Mouse (Mus musculus) NIH3T3 (cell line): ENCODE results near the gene 1700037H04Rik.

Experiments
- DNase-seq: peaks from one replicate; pipeline ENCODE4 v3.0.0-alpha.2; 2012; ENCODE audit warnings: low read depth

Gene 1700037H04Rik

GRCm38 (mm10) chr2:131159938-131160581, at the start of gene 1700037H04Rik:
Gene 1700037H04Rik (minus strand): TSS chr2:131160081.
- DNase-seq: peak; percentile 99

GRCm38 (mm10) chr2:131209125-131209795, 49.4 kb upstream of the 1700037H04Rik start:
- no peak for DNase-seq

DNA sequence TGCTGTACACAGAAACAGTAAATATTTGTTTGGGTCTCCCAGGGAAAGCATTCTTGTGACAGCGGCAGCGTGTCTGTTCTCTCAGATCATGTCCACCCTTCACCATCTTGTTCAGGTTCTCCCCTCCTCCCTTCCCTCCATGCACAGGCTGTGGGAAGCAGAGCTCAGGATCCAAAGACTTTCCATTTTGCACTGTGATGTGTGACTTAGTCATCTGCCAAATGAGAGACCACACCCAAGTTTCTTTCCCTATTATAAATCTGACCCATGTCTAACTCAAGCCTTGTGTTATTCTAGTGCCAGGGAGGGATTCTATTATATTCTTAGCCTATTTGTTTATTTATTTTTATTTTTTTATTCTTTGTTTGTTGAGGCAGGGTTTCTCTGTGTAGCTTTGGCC, 48.5 kb upstream of the 1700037H04Rik start:
- peak; percentile 62 for DNase-seq

DNA sequence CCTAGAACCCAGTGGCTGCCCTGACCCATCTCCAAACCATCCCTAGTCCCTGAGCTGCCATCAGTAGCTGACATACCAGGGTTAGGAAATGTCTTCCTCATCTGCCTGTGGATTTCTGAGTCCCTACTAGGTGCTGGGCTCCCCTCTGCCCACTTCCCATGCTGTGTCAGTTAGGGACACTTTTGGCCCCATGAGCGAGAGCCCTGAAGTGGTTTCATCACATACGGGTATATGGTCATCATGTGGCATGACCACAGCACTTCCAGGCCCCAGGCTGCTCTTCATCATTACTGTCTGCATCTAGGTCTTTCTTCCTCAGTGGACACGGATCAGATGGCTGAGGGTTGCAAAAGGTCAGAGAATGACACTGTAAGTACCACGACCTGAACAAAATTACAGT, 46.9 kb upstream of the 1700037H04Rik start, which contains the start of gene Ap5s1:
Gene Ap5s1, plus strand, starts transcription at position 301 of the 400 bp plus-strand sequence.
- DNase-seq: no peak

DNA sequence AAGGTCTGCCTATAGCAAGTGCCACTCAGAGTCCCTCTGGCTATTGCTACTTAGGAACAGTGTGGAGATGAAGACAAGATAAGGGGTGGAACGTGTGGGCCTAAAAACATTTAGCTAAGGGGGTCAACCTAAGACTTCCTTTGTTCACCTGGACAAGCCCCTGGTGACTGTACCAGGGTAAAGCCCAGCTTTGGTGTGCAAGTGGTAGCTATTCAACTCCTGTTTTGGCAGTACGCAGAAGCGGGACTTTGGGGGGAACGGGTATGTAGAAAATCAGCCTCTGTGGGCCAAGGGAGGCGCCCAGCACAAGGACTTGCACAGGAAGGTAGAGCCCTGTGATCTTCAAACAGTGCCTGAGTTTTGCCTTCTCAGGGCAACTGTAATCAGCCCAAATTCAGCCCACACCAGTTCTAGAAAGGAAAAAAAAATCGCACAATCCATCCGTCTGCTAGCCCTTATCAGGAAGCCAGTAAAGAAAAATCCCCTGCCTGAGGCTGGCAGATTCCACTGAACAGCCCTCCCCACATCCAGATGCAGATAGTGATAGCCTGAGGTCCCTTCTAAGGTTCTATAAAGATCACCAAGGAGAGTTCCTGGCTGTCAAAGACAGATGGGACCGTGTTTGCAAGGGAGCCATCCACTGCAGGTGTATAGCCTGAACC, 45.8 kb upstream of the 1700037H04Rik start:
- DNase-seq: no peak

DNA sequence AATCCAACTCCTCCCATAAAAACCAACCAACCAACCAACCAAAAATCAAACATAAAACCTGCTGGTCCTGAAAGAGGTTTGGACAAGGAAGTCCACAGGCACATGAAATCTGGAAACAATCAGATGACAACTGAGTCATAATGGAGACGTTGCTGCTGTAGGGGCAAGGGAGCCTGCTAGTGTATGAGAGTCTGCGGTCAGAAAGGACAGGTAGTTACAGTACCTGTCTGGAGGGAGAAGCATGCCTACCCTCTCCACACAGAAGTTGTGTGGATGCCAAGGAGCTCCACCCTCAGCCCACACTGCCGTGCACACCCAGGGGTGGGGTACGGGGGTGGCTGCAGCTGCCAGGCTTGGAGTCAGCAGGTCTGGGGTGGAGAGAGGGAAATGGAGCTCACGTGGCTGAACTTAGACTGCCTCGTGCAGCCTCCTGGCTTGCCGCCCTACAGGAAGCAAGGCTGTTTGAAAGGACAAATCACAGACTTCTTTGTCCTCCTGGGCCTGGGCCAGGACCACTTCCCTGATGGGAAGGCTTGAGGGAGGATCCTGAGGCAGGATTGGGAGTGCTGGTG, 44.6 kb upstream of the 1700037H04Rik start:
- peak; percentile 100 for DNase-seq

DNA sequence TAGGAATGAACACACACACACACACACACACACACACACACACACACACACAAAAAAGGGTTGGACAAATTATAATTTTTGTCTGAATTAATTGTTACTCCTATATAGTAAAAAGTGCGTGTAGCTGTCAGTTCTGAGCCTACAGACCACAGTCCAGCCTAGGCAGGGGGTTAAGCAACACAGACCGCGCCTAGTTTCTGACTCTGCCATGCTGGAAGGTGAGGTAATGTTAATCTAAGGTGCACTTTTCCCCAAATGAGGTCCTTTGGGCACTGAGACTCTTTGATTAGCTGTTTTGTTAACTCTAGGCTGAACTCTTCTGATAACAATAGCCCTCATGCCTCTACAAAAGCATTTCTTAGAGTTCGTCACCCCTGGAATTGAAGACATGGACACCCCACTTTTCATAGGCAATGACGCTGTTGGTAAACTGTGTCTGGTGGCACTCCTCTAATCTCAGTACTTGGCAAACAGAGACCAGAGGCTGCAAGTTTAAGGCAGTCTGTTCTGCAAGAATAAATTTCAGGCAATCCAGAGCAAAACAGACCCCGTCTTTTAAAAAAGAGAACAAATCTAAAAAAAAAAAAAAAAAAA, 44.0 kb upstream of the 1700037H04Rik start:
- peak; percentile 60 for DNase-seq

DNA sequence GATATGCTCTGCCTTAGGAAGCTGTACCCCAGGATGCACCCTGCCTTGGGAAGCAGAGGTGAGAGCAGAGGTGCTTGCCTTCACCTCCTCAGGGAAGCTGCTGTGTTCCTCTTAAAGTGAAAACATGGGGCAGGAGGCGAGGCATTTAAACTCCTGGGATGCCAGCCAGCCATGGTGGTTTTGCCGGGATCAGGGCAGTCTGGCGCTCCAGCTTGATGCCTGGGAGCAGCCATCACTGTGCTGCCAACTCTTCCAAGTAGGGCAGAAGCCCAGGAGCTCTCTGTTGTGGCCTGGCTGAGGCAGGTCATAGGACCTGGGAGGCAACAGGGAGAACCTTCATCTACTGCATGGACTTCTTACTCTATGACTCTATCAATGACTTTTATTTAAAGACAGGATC, 41.4 kb upstream of the 1700037H04Rik start:
- no peak for DNase-seq

- DNase-seq: no peak
Measured at GRCm38 (mm10) chr2:131200710-131201109, 40.8 kb upstream of the 1700037H04Rik start.

- no peak for DNase-seq
Measured at GRCm38 (mm10) chr2:131196606-131197316, 36.9 kb upstream of the 1700037H04Rik start.

GRCm38 (mm10) chr2:131191005-131191390, 31.1 kb upstream of the 1700037H04Rik start:
- no peak for DNase-seq

DNA sequence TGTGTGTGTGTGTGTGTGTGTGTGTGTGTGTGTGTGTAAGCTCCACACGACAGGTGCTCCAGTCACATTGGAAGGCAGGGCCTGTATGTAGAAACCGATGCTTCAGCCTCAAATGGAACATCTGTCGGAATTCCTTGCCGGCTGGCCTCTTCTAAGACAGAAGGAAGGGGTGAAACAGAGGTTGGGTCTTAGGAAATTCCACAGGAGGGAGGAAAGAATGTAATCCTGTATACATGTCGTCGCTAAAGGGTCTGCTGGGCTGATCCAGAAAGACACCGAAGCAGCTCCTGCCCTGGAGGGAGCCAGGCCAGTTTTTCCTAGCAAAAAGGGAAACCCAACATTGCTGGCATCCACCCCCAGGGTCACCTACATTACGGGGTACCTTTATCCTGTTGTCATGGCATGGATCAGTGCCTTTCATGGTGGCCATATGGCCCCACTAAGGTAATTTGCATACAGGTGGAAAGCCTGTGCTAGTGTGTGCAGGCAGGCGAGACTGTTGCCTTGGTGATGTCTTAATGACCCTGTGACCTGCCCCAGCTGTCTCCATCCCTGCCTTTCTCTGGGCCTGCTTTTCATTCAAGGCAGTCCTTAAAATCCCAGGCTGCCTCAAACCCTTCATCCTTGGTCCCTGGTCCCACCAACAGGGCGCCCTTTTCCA, 30.6 kb upstream of the 1700037H04Rik start:
- DNase-seq: no peak

DNA sequence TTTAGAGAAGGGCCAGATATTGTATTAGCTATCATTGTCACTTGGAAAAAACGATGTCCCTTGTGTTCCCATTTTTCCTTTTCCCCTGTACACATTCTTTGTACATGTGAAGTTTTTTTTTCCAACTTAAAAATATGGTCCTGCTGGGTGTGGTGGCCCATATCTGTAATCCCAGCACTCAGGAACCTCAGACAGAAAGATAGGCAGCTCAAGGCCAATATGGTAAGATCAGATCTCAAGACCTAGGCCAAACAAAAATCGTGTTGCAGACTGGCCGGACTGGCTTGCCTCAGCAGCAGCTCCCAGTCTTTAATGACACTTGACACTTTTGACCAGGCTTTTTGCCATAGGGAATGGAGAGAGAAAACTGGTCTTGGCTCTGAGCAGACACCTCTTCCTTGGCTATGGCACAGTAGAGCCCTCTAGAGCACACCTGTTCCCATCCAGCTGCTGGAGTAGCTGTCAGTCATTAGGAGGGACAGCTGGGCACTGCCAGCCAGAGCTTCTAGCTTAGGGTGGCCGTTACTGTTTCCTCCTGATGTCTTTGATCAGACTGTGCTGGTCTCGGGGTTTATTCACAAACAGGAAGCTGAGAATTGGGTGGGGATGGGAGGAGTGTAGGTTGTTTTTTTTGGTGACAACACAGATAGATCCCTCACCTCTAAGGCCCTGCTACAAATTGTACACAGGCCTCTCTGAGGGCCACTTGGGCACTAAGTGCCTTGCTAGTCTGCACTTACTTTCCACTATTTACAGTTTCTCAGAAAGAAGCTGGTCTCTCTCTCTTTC, 29.8 kb upstream of the 1700037H04Rik start:
- DNase-seq: no peak

DNA sequence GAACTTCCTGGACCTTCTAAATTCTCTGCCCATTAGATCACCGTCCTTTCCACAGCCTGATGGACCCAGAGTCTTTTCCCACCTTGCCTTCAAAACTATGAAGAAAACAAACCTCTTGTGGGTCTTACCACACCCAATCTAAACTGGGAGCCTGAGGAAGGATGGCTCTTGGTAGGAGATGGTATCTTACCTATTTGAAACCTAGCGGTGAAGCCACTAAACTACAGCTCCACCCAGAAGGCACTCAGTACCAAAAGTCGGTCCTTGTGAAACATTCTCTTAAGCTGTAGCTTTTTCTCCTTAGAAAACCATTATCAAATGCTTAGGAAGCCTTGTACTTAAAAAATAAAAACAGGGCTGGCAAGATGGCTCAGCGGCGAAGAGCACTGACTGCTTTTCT, 28.4 kb upstream of the 1700037H04Rik start:
- DNase-seq: no peak

DNA sequence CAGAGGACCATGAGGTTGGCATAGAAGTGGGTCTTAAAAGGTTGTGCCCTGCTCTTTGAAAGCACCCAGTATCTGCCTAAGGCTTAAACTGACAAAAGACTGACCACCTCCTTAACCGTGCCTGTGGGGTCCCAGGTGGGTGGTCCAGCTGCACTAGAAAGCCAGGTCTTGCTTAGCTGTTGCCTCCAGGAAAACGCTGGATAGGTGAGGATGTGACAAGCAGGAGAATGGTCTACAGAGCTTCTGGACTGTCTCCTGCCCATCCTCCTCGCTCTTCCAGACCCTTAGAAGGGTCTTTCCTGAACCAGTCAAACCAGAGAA, 27.7 kb upstream of the 1700037H04Rik start:
- DNase-seq: no peak

- peak; percentile 94 for DNase-seq
Measured at GRCm38 (mm10) chr2:131186771-131187601, 27.1 kb upstream of the 1700037H04Rik start, which contains the start of the genes Cdc25b and Spef1. Gene Cdc25b (plus strand): TSS chr2:131186949. Gene Spef1 (minus strand): TSS chr2:131187282.

GRCm38 (mm10) chr2:131186343-131186742, 26.5 kb upstream of the 1700037H04Rik start:
- no peak for DNase-seq

DNA sequence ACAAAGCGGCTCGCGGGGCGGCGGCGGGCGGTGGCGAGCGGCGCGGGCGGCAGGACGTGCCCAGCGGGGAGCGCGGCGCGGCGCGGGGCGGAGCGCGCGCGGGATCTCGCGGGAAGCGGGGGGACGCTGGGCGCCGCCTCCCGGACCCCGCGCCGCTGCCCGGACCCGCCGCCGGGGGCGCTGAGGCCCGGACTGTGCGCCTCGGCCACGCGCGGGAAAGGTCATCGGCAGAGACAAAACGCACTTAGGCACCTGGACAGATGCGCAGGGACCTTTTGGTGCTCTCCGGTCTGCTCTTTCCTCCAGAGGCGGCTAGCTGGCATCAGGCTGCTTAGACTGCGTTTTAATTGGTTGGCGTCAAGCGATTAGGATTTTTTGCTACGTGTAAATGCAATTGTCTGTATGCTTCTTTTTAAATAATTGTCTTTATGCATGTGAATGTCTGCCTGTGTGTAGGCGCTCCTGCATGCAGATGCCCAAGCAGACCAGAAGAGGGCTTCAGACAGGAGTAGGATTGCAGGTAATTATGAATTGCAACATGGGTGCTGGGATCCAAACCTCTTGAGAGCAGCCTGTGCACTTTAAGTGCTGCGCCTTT, 20.2 kb upstream of the 1700037H04Rik start, which contains the start of gene Cenpb:
Gene Cenpb, minus strand, starts transcription at position 78 of the 598 bp plus-strand sequence.
- peak; percentile 91 for DNase-seq
